Mouse (Mus musculus): ENCODE measurements around the gene Rbm48.

GRCm38 (mm10) chr5:3543629-3544479 lies 52.5 kb downstream of the Rbm48 start, which contains the start of gene Fam133b:
- TF ChIP-seq POLR2A (IDR thresholded peaks at IDR 0.05; ENCODE audit: control insufficient read depth, extremely low read depth, insufficient read depth, low read length, poor library complexity) = peak; percentile 77; the same call in 1 of the 2 replicates
- peak; percentile 98 for TF ChIP-seq CTCF (IDR thresholded peaks at IDR 0.05; ENCODE audit: borderline replicate concordance, control insufficient read depth, extremely low read depth, insufficient read depth, low read length, poor library complexity)
